Comparison of ENCODE assay signal across 9 mouse cellular contexts in the genomic region with DNA sequence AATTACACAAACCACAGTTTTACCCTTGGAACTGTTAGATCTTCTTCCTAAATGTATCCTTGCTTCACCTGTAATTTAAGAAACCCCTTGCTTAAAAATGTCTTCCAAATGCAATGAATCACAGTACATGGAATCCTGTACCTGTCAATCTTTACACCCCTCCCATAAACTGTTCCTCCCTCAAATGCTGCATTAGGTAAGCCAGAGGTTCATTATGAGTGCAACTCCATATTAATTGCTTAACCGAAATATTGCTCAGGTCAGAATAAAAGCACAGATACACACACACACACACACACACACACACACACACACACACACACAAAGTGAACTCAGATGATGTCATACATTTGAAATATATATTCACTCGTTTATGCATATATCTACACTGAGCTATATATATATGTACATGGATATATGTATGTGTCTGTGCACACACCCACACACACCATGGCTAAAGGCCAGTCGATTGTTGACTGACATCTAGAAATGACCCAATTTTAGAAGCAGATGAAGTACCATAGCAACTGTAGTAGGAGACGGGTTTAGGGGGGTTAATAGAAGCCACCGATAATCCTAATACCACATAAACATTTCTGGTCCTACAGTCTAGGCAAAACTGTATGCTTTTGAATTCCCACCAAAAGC. TPM values are rescaled to one million over a fixed set of nuclear protein-coding genes. Genes with fewer than 3 reads are reported as not detected.
DNase-seq lines count a peak whose midpoint lies in the region; ATAC-seq and TF ChIP-seq lines count a peak whose summit lies in the region.
"Had no signal": no experiment of that assay in that cellular context is flagged by ENCODE, and none has a peak within 500 bp of the region (broad histone marks: within the 10 kb centered on the region; RNA-seq: fewer than 3 reads in every experiment).

No protein-coding gene starts in this region.

- no peak for TF ChIP-seq CTCF in kidney, postnatal 0 days (IDR thresholded peaks at IDR 0.05; ENCODE audit: low read depth)
- TF ChIP-seq CTCF in liver, postnatal 0 days (IDR thresholded peaks at IDR 0.05; ENCODE audit: low read depth) = no peak

- H3K27ac ChIP-seq in kidney, postnatal 0 days = no peak overlapping the region
- no peak overlapping the region for H3K27ac ChIP-seq in intestine, embryonic 15.5 days
- H3K27ac ChIP-seq in liver, postnatal 0 days (ENCODE audit: low read depth) = no peak overlapping the region

- no peak for TF ChIP-seq EP300 in liver, postnatal 0 days (IDR thresholded peaks at IDR 0.05; ENCODE audit: low read depth)

- H3K9me3 ChIP-seq in kidney, postnatal 0 days (replicated peaks; ENCODE audit: low read length) = no peaks in the 10 kb centered on the region
- H3K9me3 ChIP-seq in intestine, embryonic 15.5 days = no peaks in the 10 kb centered on the region
- no peaks in the 10 kb centered on the region for H3K9me3 ChIP-seq in liver, postnatal 0 days (ENCODE audit: low read length)

- no peak overlapping the region for H3K9ac ChIP-seq in kidney, postnatal 0 days (ENCODE audit: low read depth, low read length)
- no peak overlapping the region for H3K9ac ChIP-seq in intestine, embryonic 15.5 days
- H3K9ac ChIP-seq in liver, postnatal 0 days (replicated peaks) = no peak overlapping the region

- H3K27me3 ChIP-seq in kidney, postnatal 0 days (ENCODE audit: insufficient read depth, low read length) = no peaks in the 10 kb centered on the region
- no peaks in the 10 kb centered on the region; the same call in 1 of the 2 replicates for H3K27me3 ChIP-seq in intestine, embryonic 15.5 days (replicated peaks)
- H3K27me3 ChIP-seq in liver, postnatal 0 days (ENCODE audit: insufficient read depth, low read length) = peaks cover 10% of the 10 kb centered on the region
- H3K27me3 ChIP-seq: Patski had no signal

- H3K4me1 ChIP-seq in kidney, postnatal 0 days (replicated peaks; ENCODE audit: insufficient read depth, low read length) = no peaks in the 10 kb centered on the region
- no peaks in the 10 kb centered on the region; the same call in 1 of the 2 replicates for H3K4me1 ChIP-seq in intestine, embryonic 15.5 days (replicated peaks)
- H3K4me1 ChIP-seq in liver, postnatal 0 days (ENCODE audit: insufficient read depth) = 0 out of 2 replicates have a peak, but pooled peaks cover 3% of the 10 kb centered on the region

- peak overlapping the region; percentile 73 for H3K4me2 ChIP-seq in kidney, postnatal 0 days (ENCODE audit: low read length)
- peak overlapping the region; percentile 82; the same call in 1 of the 2 replicates for H3K4me2 ChIP-seq in intestine, embryonic 15.5 days (replicated peaks)
- H3K4me2 ChIP-seq in liver, postnatal 0 days (ENCODE audit: low read depth, low read length) = no peak overlapping the region; the same call in 1 of the 2 replicates

- no peak for ATAC-seq in kidney, postnatal 0 days (replicated peaks; ENCODE audit: low FRiP score, low read depth)
- ATAC-seq in intestine, embryonic 15.5 days = no peak
- no peak for ATAC-seq in liver, postnatal 0 days

- H3K4me3 ChIP-seq in kidney, postnatal 0 days (replicated peaks; ENCODE audit: low read depth, low read length) = no peak overlapping the region
- H3K4me3 ChIP-seq in intestine, embryonic 15.5 days (replicated peaks) = no peak overlapping the region
- no peak overlapping the region for H3K4me3 ChIP-seq in liver, postnatal 0 days (ENCODE audit: low read depth, low read length)

- 81% methylated on average over 5 of the region's 5 CpGs for WGBS in kidney, postnatal 0 days
- 86% methylated on average over 5 of the region's 5 CpGs for WGBS in intestine, embryonic 15.5 days
- 75% methylated on average over 5 of the region's 5 CpGs for WGBS in liver, postnatal 0 days (ENCODE audit: insufficient replicate concordance)

- H3K36me3 ChIP-seq in kidney, postnatal 0 days (ENCODE audit: insufficient read depth, low read length) = no peaks in the 10 kb centered on the region
- H3K36me3 ChIP-seq in intestine, embryonic 15.5 days = no peaks in the 10 kb centered on the region
- no peaks in the 10 kb centered on the region for H3K36me3 ChIP-seq in liver, postnatal 0 days (replicated peaks; ENCODE audit: insufficient read depth, low read length)

- DNase-seq in cerebellum, adult 9-11 months = peak; percentile 29
- no peak for DNase-seq in cerebellum, adult 8-10 months
- no peak for DNase-seq in kidney, postnatal 0 days (ENCODE audit: low spot score)
- DNase-seq in kidney, postnatal 25 days = no peak
- DNase-seq in cerebellum, postnatal 14 days = peak; percentile 29 to 43
- no peak for DNase-seq in liver, postnatal 0 days
- DNase-seq in c-Kit-positive CD71-positive TER-119-positive erythroid progenitor cells, embryonic 14.5 days (ENCODE audit: low spot score) = no peak

RNA-seq across cellular contexts. Expression of a gene that starts 1.6 kb away (rescaled TPM):
- 1.2 TPM in 2 replicates for polyA plus RNA-seq in kidney, postnatal 0 days (2015; fragmentation: Nextera tagmentation; extraction: Ambion mirVana)
- 0.33 and 0.47 TPM in 2 replicates for polyA plus RNA-seq in intestine, embryonic 15.5 days (2015; fragmentation: Nextera tagmentation; extraction: Ambion mirVana)
- 0.01 and 0.05 TPM in 2 replicates for polyA plus RNA-seq in liver, postnatal 0 days (2015; fragmentation: Nextera tagmentation; extraction: Ambion mirVana)
- polyA plus RNA-seq: Patski had no signal

Comparison
In these comparisons a context has a peak if more than half of its experiments do, and no peak if none do; other contexts are left out.
1. DNase-seq: peak in cerebellum, adult 9-11 months (single experiment) and cerebellum, postnatal 14 days (2 of 2); none in cerebellum, adult 8-10 months (single experiment), kidney, postnatal 0 days (single experiment), kidney, postnatal 25 days (0 of 2), liver, postnatal 0 days (single experiment) and c-Kit-positive CD71-positive TER-119-positive erythroid progenitor cells, embryonic 14.5 days (single experiment).